Mouse (Mus musculus): ENCODE measurements at regions not wholly inside any gene's neighbourhood (a gene's known extent, or its start where the extent isn't known, plus 50 kb on each side); places are given as distances from the start of the nearest gene placed in this dataset.
A peak's percentile ranks its signal among the peaks of the same experiment; 100 is the strongest.
"Not testable (repeated sequence)": the region's sequence is repeated elsewhere in the genome, so short reads cannot be mapped to it uniquely, and the experiment has no call there.

GRCm38 (mm10) chr17:42956588-42956987, 59.8 kb upstream of the Tnfrsf21 start:
- DNase-seq = no peak

- DNase-seq = peak; percentile 59
Observed at GRCm38 (mm10) chr17:42954722-42955121, 61.6 kb upstream of the Tnfrsf21 start.

- DNase-seq = no peak
Observed at GRCm38 (mm10) chr17:42944453-42944852, 68.0 kb upstream of the Cd2ap start.

- peak; percentile 91 for DNase-seq
Observed at GRCm38 (mm10) chr17:42943272-42943696, 66.8 kb upstream of the Cd2ap start.

GRCm38 (mm10) chr17:42939476-42939875, 63.0 kb upstream of the Cd2ap start:
- DNase-seq = peak; percentile 78

GRCm38 (mm10) chr17:42938579-42938978, 62.1 kb upstream of the Cd2ap start:
- DNase-seq = peak; percentile 36

GRCm38 (mm10) chr17:42937480-42937879, 61.0 kb upstream of the Cd2ap start:
- DNase-seq = not testable (repeated sequence)

GRCm38 (mm10) chr17:42934068-42934467, 57.6 kb upstream of the Cd2ap start:
- DNase-seq = peak; percentile 61

GRCm38 (mm10) chr17:42933335-42934004, 57.0 kb upstream of the Cd2ap start:
- DNase-seq = peak; percentile 32

- no peak for DNase-seq
Observed at GRCm38 (mm10) chr17:42927320-42927719, 50.9 kb upstream of the Cd2ap start.

Measured in kidney, adult 9 months (tissue).